ENCODE assay signal across 12 mouse cellular contexts in the genomic region with DNA sequence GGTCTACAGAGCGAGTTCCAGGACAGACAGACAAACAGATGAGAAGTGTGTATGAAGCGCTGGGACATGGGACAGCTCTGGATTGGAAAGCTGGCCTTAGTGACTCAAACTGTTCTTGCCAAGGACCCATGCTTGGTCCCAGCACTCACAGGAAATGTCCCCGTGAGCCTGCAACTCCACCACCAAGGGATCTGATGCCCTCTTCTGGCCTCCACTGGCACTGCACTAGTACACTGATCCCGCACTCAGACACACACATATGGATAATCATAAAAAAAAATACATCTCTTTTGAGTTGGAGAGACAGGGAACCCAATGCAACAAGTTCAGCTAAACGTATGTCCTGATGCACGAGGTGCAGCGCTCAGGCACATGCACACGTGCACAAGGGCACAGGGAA. TPM values are rescaled to one million over a fixed set of nuclear protein-coding genes. Genes with fewer than 3 reads are reported as not detected.
DNase-seq lines count a peak whose midpoint lies in the region; ATAC-seq and TF ChIP-seq lines count a peak whose summit lies in the region.
"Had no signal": no experiment of that assay in that cellular context is flagged by ENCODE, and none has a peak within 500 bp of the region (broad histone marks: within the 10 kb centered on the region; RNA-seq: fewer than 3 reads in every experiment).

No protein-coding gene starts in this region.

- H3K27me3 ChIP-seq in heart, adult 2 months (ENCODE audit: control insufficient read depth, insufficient read depth, low read length): no peaks in the 10 kb centered on the region
- no peaks in the 10 kb centered on the region for H3K27me3 ChIP-seq in lung, embryonic 14.5 days (ENCODE audit: insufficient read depth, low read length)
- no peaks in the 10 kb centered on the region for H3K27me3 ChIP-seq in ES-Bruce4 (ENCODE audit: control insufficient read depth, insufficient read depth, low read length, poor library complexity, severe bottlenecking)
- H3K27me3 ChIP-seq: forebrain, embryonic 15.5 days; heart, embryonic 15.5 days had no signal

- TF ChIP-seq CTCF in heart, adult 2 months (IDR thresholded peaks at IDR 0.05): peak; percentile 49
- peak; percentile 46; the same call in 1 of the 2 replicates for TF ChIP-seq CTCF in lung, embryonic 14.5 days (IDR thresholded peaks at IDR 0.05; ENCODE audit: low read depth)
- TF ChIP-seq CTCF in ES-Bruce4 (IDR thresholded peaks at IDR 0.05; ENCODE audit: low read depth, low read length): peak; percentile 78

- no peak overlapping the region for H3K27ac ChIP-seq in heart, adult 2 months
- no peak overlapping the region for H3K27ac ChIP-seq in lung, embryonic 14.5 days (ENCODE audit: low read depth)
- H3K27ac ChIP-seq in ES-Bruce4 (ENCODE audit: insufficient read depth, low read length): no peak overlapping the region
- H3K27ac ChIP-seq: forebrain, embryonic 15.5 days; heart, embryonic 15.5 days had no signal

- no peak for DNase-seq in heart, adult 2 months
- DNase-seq in heart, adult 18-20 months: no peak
- no peak for DNase-seq in lung, embryonic 14.5 days
- DNase-seq in lung, postnatal 25 days (ENCODE audit: low spot score): no peak
- DNase-seq in induced T-regulatory cell, adult 2 months (ENCODE audit: low read depth): peak; percentile 11
- DNase-seq in adrenal gland, postnatal 25 days: no peak
- no peak for DNase-seq in adipocyte (ENCODE audit: low spot score)
- DNase-seq: cerebellum, adult 2 months; right cerebral cortex, postnatal 14 days had no signal

- H3K79me2 ChIP-seq in heart, adult 2 months (replicated peaks; ENCODE audit: control insufficient read depth, insufficient read depth, low read length): peaks cover 8% of the 10 kb centered on the region

- no peak for TF ChIP-seq EP300 in heart, adult 2 months (IDR thresholded peaks at IDR 0.05; ENCODE audit: insufficient read depth, low read depth, low read length)
- TF ChIP-seq EP300 in ES-Bruce4 (IDR thresholded peaks at IDR 0.05; ENCODE audit: insufficient read depth, low read depth, low read length): 0 out of 2 replicates have a peak, but pooled peaks have one; percentile 12

- no peaks in the 10 kb centered on the region for H3K9me3 ChIP-seq in lung, embryonic 14.5 days (ENCODE audit: low read depth, low read length)
- no peaks in the 10 kb centered on the region for H3K9me3 ChIP-seq in ES-Bruce4 (replicated peaks; ENCODE audit: control insufficient read depth, insufficient read depth, low read length, poor library complexity, severe bottlenecking)
- H3K9me3 ChIP-seq: forebrain, embryonic 15.5 days; heart, embryonic 15.5 days had no signal

- intact Hi-C loops in heart, adult 2 months (cut with DNase I): no loop called here

- no peak for TF ChIP-seq POLR2A in heart, adult 2 months (IDR thresholded peaks at IDR 0.05; ENCODE audit: insufficient read depth, low read depth, low read length)
- TF ChIP-seq POLR2A in ES-Bruce4 (IDR thresholded peaks at IDR 0.05; ENCODE audit: insufficient read depth, low read length): no peak

- peaks cover 4% of the 10 kb centered on the region for H3K4me1 ChIP-seq in heart, adult 2 months (ENCODE audit: control insufficient read depth, insufficient read depth, low read length)
- H3K4me1 ChIP-seq in lung, embryonic 14.5 days (ENCODE audit: insufficient read depth): no peaks in the 10 kb centered on the region
- H3K4me1 ChIP-seq in ES-Bruce4 (ENCODE audit: control insufficient read depth, insufficient read depth, low read length): no peaks in the 10 kb centered on the region

- no peak overlapping the region for H3K9ac ChIP-seq in heart, adult 2 months (ENCODE audit: low read depth, low read length)
- no peak overlapping the region for H3K9ac ChIP-seq in lung, embryonic 14.5 days
- no peak overlapping the region for H3K9ac ChIP-seq in ES-Bruce4 (ENCODE audit: low read depth, poor library complexity, severe bottlenecking)
- H3K9ac ChIP-seq: forebrain, embryonic 15.5 days; heart, embryonic 15.5 days had no signal

- H3K36me3 ChIP-seq in heart, adult 2 months (ENCODE audit: control insufficient read depth, insufficient read depth, low read length): no peaks in the 10 kb centered on the region
- no peaks in the 10 kb centered on the region for H3K36me3 ChIP-seq in lung, embryonic 14.5 days (ENCODE audit: insufficient read depth)
- no peaks in the 10 kb centered on the region for H3K36me3 ChIP-seq in ES-Bruce4 (ENCODE audit: control insufficient read depth, insufficient read depth, low read length, poor library complexity, severe bottlenecking)
- H3K36me3 ChIP-seq: forebrain, embryonic 15.5 days; heart, embryonic 15.5 days had no signal

- no peak for ATAC-seq in lung, embryonic 14.5 days (ENCODE audit: insufficient read depth)
- ATAC-seq: forebrain, embryonic 15.5 days had no signal

- H3K4me3 ChIP-seq in heart, adult 2 months: no peak overlapping the region
- H3K4me3 ChIP-seq in lung, embryonic 14.5 days (ENCODE audit: low read depth, low read length): no peak overlapping the region
- H3K4me3 ChIP-seq in ES-Bruce4 (ENCODE audit: low read depth, low read length): no peak overlapping the region
- H3K4me3 ChIP-seq: forebrain, embryonic 15.5 days; heart, embryonic 15.5 days had no signal

- WGBS in heart, adult 2 months: 95% methylated on average over 8 of the region's 8 CpGs
- 93% methylated on average over 8 of the region's 8 CpGs for WGBS in lung, embryonic 14.5 days

- H3K4me2 ChIP-seq in lung, embryonic 14.5 days: no peak overlapping the region
- H3K4me2 ChIP-seq: forebrain, embryonic 15.5 days; heart, embryonic 15.5 days had no signal

RNA-seq across cellular contexts. Expression of gene Acap2, which starts 30.7 kb away (rescaled TPM):
- total RNA-seq in heart, adult 2 months (2021): 10 to 100 TPM; 17.6 to 17.8 TPM
- polyA plus RNA-seq in heart, adult 2 months (2012; rRNA removed): 8.2 and 10.0 TPM in 2 replicates
- total RNA-seq in heart, adult 18-20 months (2021): 10 to 100 TPM; 16.8 to 18.7 TPM
- polyA plus RNA-seq in lung, embryonic 14.5 days (2014; fragmentation: Nextera tagmentation; extraction: Ambion mirVana): 32.2 and 33.0 TPM in 2 replicates
- 35.1 and 39.0 TPM in 2 replicates for polyA plus RNA-seq in ES-Bruce4 (2011; ENCODE audit: insufficient read depth, insufficient read length, low read depth, missing spikeins)
- 43.3 and 49.5 TPM in 2 replicates for total RNA-seq in adrenal gland, postnatal 25 days (2021)
